Mouse (Mus musculus) small intestine, adult 2 months (tissue): Measurements from ENCODE around the gene Ush1g.

Experiments
- CTCF ChIP-seq: fragments of 200-500 bp; IDR thresholded peaks from 2 replicates; pipeline ENCODE4 v1.5.1; 2012; ENCODE audit warnings: low read depth, mild to moderate bottlenecking, control low read depth, inconsistent platforms, low read length, moderate library complexity, mixed read lengths; ENCODE audit not compliant: insufficient replicate concordance, insufficient read length; ENCODE audit errors: extremely low read depth
- POLR2A ChIP-seq: fragments of 200-500 bp; IDR thresholded peaks from 2 replicates; pipeline ENCODE4 v1.6.1; 2012; ENCODE audit warnings: low read depth, mild to moderate bottlenecking, control low read depth, inconsistent platforms, low read length, moderate library complexity

- TF ChIP-seq POLR2A (no peak), CTCF (no peak)
These were observed 48.5 kb upstream of the Ush1g start for GRCm38 (mm10) chr11:115370368-115370767.
